Mouse (Mus musculus) left cerebral cortex, postnatal 4 days (tissue): ENCODE results near the gene Urgcp. TPM values are rescaled to one million over a fixed set of nuclear protein-coding genes. Genes with fewer than 3 reads are reported as not detected.
A peak's percentile ranks its signal among the peaks of the same experiment; 100 is the strongest.
"Not testable (repeated sequence)": the region's sequence is repeated elsewhere in the genome, so short reads cannot be mapped to it uniquely, and the experiment has no call there.

Experiments
- DNase-seq: peaks from one replicate; pipeline ENCODE4 v3.0.0-alpha.2; 2022
- intact Hi-C: fragments of 180-260 bp; cut with DNase I; formaldehyde crosslinking; loops from one replicate; pipeline ENCODE4 v1.15.1; 2025
- total RNA-seq, 2 experiments: library from RNA; stranded (reverse); gene quantifications; 2 replicates each; pipeline ENCODE4 v1.2.3; 2021

The Urgcp gene
- 10 to 100 TPM; 41.5 to 52.4 TPM for total RNA-seq

DNA sequence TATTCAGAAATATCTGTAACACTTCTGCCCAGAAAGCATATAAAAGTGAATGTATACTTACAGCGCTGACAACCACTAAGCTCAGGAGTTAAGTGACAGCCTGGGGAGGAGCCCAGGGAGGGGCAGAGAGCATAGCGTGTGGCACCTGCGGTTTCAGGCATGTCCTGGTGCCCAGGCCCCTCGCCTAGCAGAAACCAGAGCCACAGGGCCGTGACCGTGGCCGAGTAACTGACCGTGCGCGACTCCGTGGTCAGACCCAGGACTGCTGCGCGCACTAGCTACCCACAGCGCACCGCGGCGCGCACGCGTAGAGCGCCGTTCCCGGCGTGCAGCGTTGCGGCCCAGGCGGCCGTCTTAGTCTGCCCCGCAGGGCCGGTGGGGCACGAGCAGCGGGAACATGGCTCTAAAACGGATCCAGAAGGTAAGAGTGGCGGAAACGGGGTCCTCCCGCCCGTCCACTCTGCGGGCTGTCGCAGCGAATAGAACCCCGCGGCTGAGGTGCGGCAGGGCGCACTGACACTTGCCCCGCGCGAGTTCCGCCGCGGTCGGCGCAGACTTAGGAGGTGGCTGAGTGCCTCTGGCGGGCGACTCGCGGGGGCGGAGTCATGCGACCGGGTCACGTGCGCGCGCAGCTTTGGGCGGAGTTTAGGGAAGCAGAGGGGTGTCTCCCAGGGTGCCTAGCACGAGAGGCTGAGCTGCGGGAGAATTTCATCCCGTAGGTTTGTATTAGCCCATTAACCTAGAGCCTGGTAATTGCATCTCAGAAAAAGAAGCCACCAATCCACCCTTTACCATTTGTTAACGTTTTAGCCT, at the start of gene Urgcp:
Urgcp (minus strand) TSS at position 557 of the 813 bp plus-strand sequence.
- DNase-seq, result peak; percentile 94
- intact Hi-C loops, result no loop called here

DNA sequence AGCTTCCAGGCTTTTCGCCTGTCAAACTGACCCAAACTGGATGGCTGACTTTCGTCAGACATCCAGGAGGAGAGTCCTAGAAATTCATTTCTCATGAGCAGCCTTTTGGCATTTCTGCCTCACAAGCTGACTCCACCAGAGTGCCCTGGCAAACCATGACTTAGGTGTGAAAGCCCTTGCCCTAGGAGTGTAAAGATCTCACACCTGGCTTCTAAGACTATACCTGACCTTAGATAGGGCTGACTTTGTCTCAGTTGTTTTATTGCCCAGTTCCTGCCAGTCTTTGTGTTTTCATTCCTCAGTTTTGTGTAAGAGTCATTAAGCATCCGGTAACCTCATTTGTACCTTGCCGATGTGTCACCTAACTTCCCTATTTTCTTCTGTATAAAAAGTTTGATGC, 47.3 kb upstream of the Urgcp start:
- intact Hi-C loops, DNase-seq: not testable (repeated sequence)

DNA sequence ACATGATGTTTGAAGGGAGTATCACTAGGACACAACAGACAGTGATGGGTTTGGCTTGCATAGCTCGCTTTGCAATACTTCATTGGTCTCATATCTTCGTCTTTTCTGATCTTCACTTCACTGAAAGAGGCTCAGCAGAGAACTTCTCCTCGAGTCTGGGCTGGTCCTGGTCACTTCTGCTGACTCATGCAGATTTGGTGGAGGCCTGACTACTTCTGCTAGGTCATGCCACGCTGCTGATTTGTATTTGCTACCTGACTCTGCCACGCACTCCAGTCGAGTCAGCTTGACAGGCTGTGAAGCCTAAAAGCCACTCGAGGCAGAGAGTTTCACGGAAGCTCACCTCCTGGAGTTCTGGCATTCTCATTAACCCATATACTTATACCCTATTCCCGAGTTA, 45.8 kb upstream of the Urgcp start:
- intact Hi-C loops, result no loop called here
- no peak for DNase-seq

DNA sequence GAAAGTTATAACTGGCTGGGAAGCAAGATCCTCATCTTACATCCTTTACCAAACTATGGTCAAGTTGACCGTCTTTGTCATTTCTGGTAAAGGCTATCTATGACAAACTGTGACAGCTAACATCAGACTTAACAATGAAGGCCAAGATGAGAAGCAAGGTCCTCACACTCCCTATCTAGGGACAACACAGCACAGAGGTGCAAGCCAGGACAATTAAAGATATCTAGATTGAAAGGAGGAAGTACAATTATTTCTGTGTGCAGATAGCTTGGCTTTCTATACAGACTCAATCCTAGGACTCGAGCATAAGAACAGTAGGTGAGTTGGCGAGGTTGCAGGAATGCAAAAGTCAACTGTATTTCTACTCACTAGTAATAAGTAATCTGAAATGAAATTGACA, 43.5 kb upstream of the Urgcp start:
- no peak for DNase-seq
- intact Hi-C loops, result no loop called here

DNA sequence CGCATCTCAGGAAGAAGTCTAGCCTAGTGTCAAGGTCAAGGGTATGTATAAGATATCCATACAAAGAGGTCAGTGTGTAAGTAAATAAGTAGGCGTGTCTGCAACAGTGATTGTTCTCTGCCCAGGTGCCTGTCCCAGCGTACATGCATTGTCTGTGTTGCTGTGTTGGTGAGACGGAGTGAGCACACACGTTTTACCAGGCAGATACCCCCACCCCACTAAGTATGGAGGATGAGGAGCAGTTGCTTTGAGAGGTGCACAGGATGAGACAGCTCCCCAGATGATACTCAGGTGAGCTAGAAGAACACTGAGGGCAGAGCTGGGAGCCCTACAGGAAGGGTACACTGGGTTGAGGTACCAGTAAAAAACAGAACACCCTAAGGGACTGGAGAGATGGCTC, 42.0 kb upstream of the Urgcp start:
- DNase-seq, result no peak
- intact Hi-C loops, result no loop called here

DNA sequence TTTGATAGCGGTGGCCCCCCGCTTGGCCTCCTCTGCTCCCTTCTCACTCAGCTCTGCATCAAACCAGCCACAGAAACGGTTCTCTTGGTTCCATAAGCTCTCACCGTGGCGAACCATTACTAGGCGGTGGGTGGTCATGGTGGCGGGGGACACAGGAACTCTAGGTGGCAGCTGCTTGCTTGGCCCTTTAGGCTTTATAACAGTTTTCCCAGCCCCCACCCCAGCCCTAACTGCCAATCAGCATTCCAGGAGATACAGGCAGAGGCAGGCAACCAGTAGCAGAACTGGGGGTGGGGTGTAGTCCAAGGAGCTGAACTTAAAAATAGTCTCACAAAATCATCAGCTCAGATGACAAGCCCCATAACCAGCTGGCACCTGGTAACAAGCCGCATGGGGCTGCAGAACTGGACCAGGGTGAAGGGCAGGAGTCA, 41.4 kb upstream of the Urgcp start, which contains the start of gene Pgam2:
Pgam2 (minus strand) TSS at position 183 of the 431 bp plus-strand sequence.
- DNase-seq, result no peak
- intact Hi-C loops, result no loop called here

DNA sequence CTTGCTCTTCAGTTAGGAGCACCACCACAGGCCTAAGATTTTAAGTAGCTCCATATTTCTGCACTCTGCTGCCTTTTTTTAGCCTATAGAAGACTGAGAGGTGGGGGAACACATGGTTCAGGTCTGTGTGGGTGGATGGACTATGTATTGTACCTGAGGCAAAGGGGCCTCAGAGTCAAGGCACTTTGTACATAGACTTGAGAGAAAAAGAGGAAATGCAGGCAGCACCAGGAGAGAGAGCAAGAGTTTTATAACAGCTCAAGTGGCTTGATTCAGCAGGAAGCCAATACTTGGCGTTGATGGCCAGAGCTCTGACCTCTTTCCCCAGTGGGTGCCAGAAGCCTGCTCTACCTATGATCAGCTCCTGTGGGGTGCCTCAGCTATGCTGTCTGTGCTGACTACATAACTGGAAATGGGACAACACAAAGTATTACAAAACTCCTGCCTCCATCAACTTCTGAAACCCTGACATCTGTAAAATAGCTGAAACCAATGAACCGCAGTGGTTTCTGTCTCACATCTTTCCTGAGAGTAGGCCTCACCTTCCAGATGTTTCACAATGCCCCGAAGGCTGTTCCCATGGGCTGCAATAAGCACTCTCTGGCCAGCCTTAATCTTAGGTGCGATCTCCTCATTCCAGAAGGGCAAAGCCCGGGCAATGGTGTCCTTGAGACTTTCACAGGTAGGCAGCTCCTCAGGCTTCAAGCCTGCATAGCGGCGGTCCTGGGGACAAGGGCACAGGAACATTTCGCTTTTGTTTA, 40.5 kb upstream of the Urgcp start:
- intact Hi-C loops, result no loop called here
- no peak for DNase-seq

DNA sequence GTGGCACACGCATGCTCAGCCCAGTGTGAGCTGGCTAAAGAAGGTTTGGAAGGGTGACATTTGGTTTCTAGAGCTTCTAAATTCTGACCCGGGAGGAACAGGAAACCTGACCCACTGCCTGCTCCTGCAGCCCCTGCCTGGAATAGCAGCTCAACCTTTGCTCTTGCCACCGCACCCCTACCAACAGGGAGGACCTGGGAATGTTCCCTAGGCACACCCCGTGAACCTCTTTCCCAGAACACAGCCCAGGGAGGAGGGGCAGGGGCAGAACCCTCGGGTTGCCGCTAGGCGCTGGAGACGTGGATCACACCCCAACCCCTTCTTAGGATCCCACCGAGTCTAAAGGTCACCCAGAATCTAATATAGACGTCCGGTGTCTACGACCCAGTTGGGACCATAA, 39.8 kb upstream of the Urgcp start:
- no peak for DNase-seq
- intact Hi-C loops, result no loop called here

DNA sequence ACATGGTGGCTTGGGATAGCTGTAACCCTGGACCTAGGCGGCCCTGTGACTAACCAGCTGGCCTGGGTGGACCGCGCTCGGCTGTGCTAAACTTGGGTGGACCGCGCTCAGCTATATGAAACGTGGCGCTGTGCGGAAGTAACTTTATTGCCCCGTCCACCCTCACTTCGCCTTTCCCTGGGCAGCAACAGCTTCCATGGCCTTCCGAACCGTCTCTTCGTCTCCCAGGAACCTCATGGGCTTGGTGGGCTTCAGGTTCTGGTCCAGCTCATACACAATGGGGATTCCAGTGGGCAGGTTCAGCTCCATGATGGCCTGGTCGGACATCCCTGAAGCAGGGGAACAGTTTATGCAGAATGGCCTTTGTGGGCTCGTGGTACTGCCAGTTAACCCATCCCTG, 39.3 kb upstream of the Urgcp start:
- intact Hi-C loops, result no loop called here
- DNase-seq, result no peak

DNA sequence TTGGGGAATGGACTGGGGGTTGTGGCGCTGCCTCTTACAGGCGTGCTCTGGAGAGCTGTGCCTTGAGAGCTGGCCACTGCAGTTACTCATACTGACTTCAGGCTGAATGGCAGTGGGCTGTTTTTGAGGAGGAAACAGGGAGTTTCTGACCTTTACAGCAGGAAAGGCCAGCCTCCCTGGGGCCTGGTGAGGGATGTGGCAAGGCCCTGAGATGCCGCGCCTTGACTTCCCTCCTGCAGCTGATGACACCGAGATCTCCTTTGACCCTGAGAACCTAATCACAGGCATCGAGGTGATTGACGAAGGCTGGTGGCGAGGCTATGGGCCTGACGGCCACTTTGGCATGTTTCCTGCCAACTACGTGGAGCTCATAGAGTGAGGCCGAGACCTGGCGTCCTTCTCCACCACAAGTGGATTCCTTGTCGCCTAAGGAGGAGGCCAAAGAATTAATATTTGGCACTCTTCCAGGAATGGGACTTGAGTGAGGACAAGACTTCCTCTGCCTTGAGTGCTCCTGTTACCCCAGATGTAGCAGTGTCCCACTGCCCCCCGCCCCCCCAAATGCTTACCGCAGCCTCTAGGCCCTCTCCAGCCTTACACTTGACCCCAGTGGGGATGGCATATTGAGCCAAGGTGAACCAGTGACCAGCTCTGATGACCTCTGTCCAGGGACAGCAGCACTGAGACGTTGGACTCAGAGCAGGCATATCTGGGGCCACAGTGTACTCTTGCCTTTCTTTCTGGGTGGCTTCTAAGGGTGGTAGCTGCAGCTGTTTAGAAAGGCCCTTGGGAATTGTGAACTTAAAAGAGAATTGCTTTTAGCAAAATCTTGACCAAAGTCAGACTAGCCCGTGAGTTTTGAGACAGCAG, 37.7 kb upstream of the Urgcp start:
- no peak for DNase-seq
- intact Hi-C loops, result no loop called here

DNA sequence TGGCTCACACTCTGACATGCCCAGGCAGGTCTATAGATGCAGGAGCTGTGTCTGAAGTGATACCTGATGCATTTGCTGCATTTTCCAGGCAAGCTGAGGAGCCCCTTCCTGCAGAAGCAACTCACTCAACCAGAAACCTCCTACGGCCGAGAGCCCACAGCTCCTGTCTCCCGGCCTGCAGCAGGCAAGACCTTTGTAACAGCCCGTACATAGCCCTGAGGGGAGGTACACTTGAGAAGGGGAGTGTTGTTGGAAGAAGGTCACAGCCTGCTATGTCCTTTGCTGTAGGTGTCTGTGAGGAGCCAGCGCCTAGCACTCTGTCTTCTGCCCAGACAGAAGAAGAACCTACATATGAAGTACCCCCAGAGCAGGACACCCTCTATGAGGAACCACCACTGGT, 35.8 kb upstream of the Urgcp start:
- intact Hi-C loops, result no loop called here
- DNase-seq, result no peak

DNA sequence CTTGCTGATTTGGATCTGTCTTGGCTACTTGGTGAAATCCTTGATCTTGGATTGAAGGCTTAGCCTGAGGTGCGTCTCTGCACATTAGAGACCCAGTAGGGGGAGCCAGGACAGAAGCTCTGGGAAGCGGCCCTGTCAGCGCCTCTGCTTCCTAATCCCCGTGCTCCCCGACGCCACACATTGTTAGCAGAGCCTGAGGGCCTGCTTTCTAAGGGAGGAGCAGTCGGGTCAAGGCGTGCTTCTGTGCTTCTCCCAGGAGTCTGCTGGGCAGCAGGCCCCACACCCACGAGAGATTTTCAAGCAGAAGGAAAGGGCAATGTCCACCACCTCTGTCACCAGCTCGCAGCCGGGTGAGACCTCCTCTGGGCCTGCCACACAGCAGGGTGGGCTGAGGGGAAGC, 35.2 kb upstream of the Urgcp start:
- intact Hi-C loops, result no loop called here
- DNase-seq, result no peak

DNA sequence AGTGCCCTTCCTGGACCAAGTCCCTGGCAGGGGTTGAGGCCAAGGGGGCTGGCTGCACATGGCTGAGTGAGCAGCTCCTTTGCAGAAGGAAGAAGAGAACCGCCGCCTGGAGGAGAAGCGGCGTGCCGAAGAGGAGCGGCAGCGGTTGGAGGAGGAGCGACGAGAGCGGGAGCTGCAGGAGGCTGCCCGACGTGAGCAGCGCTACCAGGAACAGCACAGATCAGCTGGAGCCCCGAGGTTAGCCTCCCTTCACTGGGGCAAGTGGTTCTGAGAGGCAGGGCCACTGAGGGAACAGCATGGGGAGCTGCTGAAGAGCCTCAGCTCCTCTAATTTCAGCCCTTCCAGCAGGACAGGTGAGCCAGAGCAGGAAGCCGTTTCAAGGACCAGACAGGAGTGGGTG, 34.8 kb upstream of the Urgcp start:
- intact Hi-C loops, result no loop called here
- no peak for DNase-seq

DNA sequence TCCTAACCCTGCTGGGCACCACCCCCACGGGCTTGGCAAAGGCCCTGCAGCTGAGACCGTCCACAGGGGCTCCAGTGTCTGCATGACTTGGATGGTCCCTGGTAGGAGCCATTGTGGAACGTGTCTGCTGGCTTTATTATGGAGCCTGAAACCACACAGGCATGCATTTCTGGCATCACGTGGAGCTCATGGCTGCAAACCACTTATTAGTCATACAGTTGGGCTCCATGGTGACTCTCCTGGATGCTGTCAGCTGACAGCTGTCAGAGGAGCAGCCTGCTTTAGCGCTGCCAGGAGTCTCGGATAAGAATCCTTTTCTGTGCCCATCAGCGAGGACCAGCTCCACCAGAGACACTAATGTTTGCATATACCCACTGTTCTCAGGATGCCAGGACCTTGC, 33.5 kb upstream of the Urgcp start:
- intact Hi-C loops, result no loop called here

DNA sequence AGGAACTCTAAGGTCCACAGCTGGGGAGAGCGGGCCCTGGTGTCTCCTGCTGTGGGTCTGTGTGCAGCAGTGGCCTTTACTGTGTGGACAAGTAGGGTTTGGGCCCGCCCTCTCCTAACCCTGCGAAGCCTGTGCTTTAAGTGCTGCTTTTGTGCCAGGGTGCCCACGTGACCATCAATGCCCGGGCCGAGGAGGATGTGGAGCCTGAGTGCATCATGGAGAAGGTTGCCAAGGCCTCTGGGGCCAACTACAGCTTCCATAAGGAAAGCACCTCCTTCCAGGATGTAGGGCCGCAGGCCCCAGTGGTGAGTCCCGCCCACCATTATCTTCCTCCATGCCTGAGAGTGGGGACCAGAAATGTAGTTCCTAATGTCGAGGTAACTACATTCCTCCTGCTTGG, 33.1 kb upstream of the Urgcp start:
- DNase-seq, result no peak
- intact Hi-C loops, result no loop called here

More for the DNA sequence above, 33.5 kb upstream of the Urgcp start:
- DNase-seq, result peak; percentile 48

DNA sequence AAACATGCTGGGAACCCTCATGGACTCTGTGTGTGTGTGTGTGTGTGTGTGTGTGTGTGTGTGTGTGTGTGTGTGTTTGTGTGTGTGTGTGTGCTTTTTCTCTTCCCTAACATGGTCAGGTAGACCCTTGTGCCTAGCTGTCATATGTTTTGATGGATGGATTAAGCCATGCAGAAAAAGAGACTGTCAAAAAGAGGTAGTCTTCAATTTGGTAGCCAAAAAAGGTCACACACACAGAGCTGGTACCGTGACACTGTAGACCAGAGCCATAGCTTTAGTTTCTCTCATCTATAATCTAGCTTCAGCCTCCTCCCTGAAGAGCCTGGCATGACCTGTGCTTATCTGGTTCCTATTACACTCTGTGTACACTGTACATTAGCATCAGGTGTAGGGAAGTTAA, 28.3 kb upstream of the Urgcp start:
- intact Hi-C loops, result no loop called here
- DNase-seq, result no peak

DNA sequence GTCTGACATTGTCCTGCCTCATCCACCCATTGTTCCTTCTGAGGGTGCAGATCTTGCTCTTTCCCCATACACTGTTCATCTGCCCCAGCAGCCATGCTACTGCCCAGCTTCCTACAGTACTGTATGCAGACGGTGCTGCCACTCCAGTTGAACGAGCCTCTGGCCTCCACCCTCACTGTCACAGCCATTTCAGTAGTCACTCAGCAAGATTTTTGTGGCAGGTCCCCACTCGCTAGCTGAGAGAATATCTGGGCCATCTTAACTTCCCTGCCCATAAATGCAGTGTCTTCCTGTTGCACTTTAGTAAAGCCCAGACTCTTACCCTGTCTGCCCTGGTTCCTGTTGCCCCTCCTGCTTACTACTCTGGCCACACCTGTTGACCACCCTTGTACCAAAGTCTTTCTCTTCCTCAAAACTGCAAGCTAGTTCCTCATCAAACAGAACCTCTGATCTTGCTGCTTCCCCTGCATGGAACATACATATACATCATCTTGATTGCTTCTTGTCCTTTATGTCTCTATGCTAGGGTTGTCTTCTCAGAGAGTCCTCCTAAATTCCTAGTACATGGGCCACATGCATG, 27.7 kb upstream of the Urgcp start:
- intact Hi-C loops, result no loop called here
- DNase-seq, result no peak

DNA sequence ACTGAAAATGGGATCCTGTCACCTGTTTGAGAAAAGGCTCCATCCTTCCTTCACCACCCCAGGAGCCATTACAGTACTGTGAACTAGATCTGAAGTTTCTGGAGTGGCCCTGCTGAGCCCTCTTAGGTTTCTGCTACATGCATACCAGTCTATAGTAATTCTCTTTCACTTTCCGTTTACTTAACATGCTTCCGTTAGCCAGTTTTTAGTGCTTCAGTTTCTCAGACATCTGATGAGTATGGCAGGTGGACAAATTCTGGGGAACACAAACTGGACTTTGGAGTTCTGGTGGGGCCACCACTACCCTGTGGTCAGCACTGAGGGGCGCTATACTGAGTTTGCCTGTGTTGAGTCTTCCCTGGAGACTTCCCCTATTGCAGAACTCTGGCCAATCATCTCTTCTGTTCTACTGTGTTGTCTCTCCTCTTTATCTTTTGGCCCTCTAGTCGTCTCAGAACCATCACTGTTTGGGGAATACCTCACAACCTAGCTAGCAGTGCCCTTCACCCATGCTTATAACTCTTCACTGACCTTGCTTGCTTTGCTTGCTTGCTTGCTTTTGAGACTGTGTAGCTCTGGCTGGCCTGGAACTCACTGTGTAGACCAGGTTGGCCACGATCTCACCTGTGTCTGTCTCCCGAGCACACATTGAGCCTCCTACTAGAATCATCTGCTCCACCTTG, 27.0 kb upstream of the Urgcp start:
- DNase-seq, result no peak
- intact Hi-C loops, result no loop called here

DNA sequence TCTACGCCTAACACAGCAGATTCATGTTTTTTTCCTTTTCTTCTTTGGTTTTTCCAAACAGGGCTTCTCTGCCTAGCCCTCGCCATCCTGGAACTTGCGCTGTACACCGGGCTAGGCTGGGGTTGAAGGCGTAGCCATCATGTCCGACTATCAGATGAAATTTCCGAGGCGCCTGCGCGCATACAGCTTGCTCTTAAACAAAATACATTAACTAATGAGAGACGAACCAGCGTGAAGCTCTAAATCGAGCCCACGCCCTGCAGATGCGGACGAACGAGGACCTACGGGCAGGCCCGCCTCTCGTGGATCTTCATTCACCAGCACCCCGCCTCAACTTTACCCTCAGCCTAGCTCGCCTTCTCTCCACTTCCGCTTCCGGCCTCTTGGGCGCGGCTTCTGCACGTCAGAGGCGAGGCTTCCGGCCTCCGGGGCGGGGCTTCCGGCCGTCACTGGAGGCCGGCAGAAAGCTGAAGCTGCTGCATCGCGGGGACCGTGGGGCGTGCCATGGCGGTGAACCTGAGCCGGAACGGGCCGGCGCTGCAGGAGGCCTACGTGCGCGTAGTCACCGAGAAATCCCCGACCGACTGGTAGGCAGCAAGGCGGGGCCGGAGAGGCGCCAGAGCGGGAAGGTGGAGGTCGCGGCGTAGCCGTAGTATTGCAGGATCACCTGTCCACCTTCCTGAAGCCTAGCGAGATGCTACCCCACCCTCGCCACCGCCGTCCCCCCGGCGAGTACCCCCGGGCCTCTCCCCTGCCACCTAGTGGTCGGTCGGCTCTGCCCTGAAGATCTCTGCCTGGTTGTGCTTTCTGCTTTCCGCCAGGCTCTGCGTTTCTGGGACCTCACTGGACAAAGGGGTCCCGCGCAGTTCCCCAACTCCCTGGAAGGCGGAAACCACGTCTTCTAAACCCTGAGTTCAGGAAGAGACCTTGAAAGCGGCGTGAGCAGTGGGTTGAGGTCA, 26.2 kb upstream of the Urgcp start, which contains the start of gene Dbnl:
Dbnl (plus strand) TSS at position 433 of the 959 bp plus-strand sequence.
- intact Hi-C loops, result no loop called here
- DNase-seq, result peak; percentile 94
